Mouse (Mus musculus): ENCODE results near the gene Map9.

DNA sequence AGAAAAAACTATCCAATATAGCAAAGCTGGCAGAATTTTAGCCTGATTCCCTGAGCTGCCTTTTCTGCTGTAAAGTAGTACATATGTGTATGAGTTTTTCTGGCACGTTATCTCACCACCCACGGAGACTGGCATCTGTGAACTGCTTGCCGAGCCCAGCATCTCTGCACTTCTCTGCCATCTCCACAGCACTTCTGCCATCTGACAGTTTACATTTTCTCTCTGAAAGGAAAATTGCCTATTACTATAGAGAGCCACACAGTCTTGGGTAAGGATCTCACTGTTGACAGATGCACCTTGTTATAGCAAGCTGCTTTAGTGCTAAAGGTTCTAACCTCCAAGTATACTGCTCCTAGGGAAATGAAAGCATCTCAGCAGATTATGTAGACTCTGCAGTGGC lies 48.5 kb downstream of the Map9 start:
- TF ChIP-seq EP300 (IDR thresholded peaks at IDR 0.05; ENCODE audit: low read depth): no peak
- no peak for TF ChIP-seq CTCF (IDR thresholded peaks at IDR 0.05; ENCODE audit: low read depth)

Data from liver, embryonic 14.5 days (tissue).